Mouse (Mus musculus) adrenal gland, postnatal 4 days (tissue): ENCODE measurements around the gene Olfr586. TPM values are rescaled to one million over a fixed set of nuclear protein-coding genes. Genes with fewer than 3 reads are reported as not detected.

Experiments used
- DNase-seq, 2 experiments: peaks; one replicate each; pipeline ENCODE4 v3.0.0; 2021 to 2022; ENCODE audit warnings: low spot score in 2 of 2, mixed read lengths in 2 of 2
- long read RNA-seq, 2 experiments: library from polyadenylated mRNA; stranded (forward); transcript quantifications; one replicate each; pipeline ENCODE4 v2.0.0; 2021
- total RNA-seq, 2 experiments: library from RNA; stranded (reverse); gene quantifications; 2 replicates each; pipeline ENCODE4 v1.2.3; 2021

Olfr586 gene
- not detected for total RNA-seq
- long read RNA-seq, experiment 1 = 0 reads
- long read RNA-seq, experiment 2 = 0 reads

DNA sequence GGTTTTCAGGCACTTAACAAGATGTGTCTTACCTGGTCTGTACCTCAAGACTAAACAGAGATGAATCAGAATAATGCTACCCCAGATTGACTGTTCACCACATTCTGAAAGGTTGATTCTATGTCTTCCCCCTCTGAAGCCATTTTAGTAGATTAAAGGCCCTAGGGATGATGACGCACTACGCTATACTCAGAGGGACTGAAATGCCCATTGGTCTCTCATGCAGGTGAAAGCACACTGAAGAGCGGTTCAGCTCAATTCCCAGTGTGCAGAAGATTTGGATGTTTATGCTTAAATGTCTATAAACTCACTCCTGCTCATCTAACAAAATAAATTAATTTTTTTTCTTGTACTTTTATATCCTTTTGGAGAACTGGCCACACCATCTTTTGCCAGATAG lies at the start of gene Olfr586:
TSS of gene Olfr586 (minus strand) at position 101 of the 400 bp plus-strand sequence.
- DNase-seq = no peak

GRCm38 (mm10) chr7:103169697-103170096 lies 44.3 kb upstream of the Olfr586 start:
- DNase-seq = no peak

GRCm38 (mm10) chr7:103156256-103156655 lies 30.8 kb upstream of the Olfr586 start, which contains the start of gene Olfr589:
TSS of gene Olfr589 (minus strand) at chr7:103156356.
- no peak for DNase-seq

- no peak for DNase-seq
These were observed 15.1 kb upstream of the Olfr586 start, which contains the start of gene Olfr588-ps1 for GRCm38 (mm10) chr7:103140579-103140978. TSS of gene Olfr588-ps1 (plus strand) at chr7:103140879.

GRCm38 (mm10) chr7:103119406-103119805 lies 6.0 kb downstream of the Olfr586 start:
- DNase-seq = no peak

DNA sequence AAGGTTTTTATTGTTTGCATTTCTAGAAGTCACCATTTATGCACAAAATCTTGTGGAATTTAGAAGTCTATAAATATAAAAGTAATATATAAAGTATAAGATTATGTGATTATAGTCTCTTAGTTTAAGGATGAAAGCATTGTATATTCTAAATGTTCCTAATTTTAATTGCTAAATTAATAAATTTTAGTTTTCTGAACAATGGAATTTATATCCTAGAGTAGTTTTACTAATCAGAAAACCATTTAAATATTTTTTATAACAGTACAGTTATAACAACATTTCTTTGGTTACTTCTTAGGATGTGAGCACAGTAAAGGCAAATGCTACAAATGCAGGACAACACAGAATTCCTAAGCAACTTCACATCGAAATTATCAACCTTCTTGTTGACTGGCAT lies 28.0 kb downstream of the Olfr586 start, which contains the start of gene Olfr585:
TSS of gene Olfr585 (plus strand) at position 301 of the 400 bp plus-strand sequence.
- no peak for DNase-seq

DNA sequence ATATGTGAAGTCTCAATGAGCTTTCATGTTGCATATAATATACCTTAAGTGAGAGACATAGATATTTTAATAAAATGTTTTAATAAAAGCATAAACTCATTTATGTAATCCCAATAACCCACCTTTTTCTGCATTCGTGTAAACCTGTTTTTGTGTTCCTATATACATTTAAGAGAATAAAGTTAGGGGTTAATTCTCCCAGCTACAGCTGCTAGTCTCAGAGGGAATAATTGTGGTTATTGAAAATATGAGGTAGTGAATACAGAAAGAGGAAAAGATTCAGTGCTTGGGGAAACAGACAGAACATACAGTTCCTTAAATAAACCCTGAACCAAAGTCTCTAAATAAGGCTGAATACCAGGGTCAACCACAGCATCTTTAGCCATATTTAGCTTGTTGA lies 43.9 kb downstream of the Olfr586 start, which contains the start of gene Olfr584:
TSS of gene Olfr584 (plus strand) at position 301 of the 400 bp plus-strand sequence.
- DNase-seq = no peak

Other genes with a start within 250 kb of the Olfr586 start
- gene Olfr568, start 248.5 kb downstream of the Olfr586 start, total RNA-seq = not detected
- not detected for gene Olfr569, start 234.8 kb downstream of the Olfr586 start, total RNA-seq
- not detected for gene Olfr570, start 231.1 kb downstream of the Olfr586 start, total RNA-seq
- not detected for gene Olfr571, start 208.1 kb downstream of the Olfr586 start, total RNA-seq
- gene Olfr572, start 201.2 kb downstream of the Olfr586 start, total RNA-seq = not detected
- not detected for gene Olfr573-ps1, start 183.1 kb downstream of the Olfr586 start, total RNA-seq
- gene Olfr574, start 177.2 kb downstream of the Olfr586 start, total RNA-seq = not detected
- not detected for gene Olfr575, start 166.9 kb downstream of the Olfr586 start, total RNA-seq
- not detected for gene Olfr576, start 163.0 kb downstream of the Olfr586 start, total RNA-seq
- not detected for gene Olfr577, start 149.7 kb downstream of the Olfr586 start, total RNA-seq
- not detected for gene Olfr578, start 136.3 kb downstream of the Olfr586 start, total RNA-seq
- gene Olfr582, start 87.6 kb downstream of the Olfr586 start, total RNA-seq = not detected
- gene Olfr583, start 74.3 kb downstream of the Olfr586 start, total RNA-seq = not detected
- not detected for gene Olfr584, start 43.8 kb downstream of the Olfr586 start, total RNA-seq
- gene Olfr585, start 27.9 kb downstream of the Olfr586 start, total RNA-seq = not detected
- gene Olfr588-ps1, start 15.2 kb upstream of the Olfr586 start, total RNA-seq = not detected
- gene Olfr589, start 30.7 kb upstream of the Olfr586 start, total RNA-seq = not detected
- not detected for gene Olfr591, start 52.7 kb upstream of the Olfr586 start, total RNA-seq
- gene Olfr592, start 59.2 kb upstream of the Olfr586 start, total RNA-seq = not detected
- not detected for gene Olfr593, start 86.2 kb upstream of the Olfr586 start, total RNA-seq
- not detected for gene Olfr594, start 91.4 kb upstream of the Olfr586 start, total RNA-seq
- not detected for gene Usp17ld, start 126.9 kb upstream of the Olfr586 start, total RNA-seq
- not detected for gene Olfr596, start 180.0 kb upstream of the Olfr586 start, total RNA-seq
- not detected for gene Olfr597, start 190.7 kb upstream of the Olfr586 start, total RNA-seq
- gene Olfr598, start 197.9 kb upstream of the Olfr586 start, total RNA-seq = not detected
- not detected for gene Olfr599, start 210.3 kb upstream of the Olfr586 start, total RNA-seq
- gene Olfr600, start 224.0 kb upstream of the Olfr586 start, total RNA-seq = not detected
- gene Olfr601, start 237.0 kb upstream of the Olfr586 start, total RNA-seq = not detected